Mouse (Mus musculus) CH12.LX (cell line): ENCODE data around the gene Grpel1.

Experiments used
- CHD2 ChIP-seq: IDR thresholded peaks from 2 replicates; pipeline ENCODE4 v1.6.1; 2011; ENCODE audit warnings: low read length, improper control_type of control experiment
- CTCF ChIP-seq, 2 experiments: IDR thresholded peaks in 1 of 2; conservative IDR thresholded peaks in 1 of 2; 2 replicates each; pipeline ENCODE4 v1.5.1; 2011 to 2012; ENCODE audit warnings: low read depth in 2 of 2, low read length in 2 of 2, improper control_type of control experiment in 1 of 2, inconsistent platforms in 1 of 2, mild to moderate bottlenecking in 1 of 2, moderate library complexity in 1 of 2
- E2F4 ChIP-seq: IDR thresholded peaks from 2 replicates; pipeline ENCODE4 v1.6.1; 2011; ENCODE audit warnings: low read depth, low read length, improper control_type of control experiment; ENCODE audit not compliant: insufficient replicate concordance
- HCFC1 ChIP-seq: IDR thresholded peaks from 2 replicates; pipeline ENCODE4 v1.6.1; 2012; ENCODE audit warnings: low read depth, mild to moderate bottlenecking, inconsistent platforms, low read length, improper control_type of control experiment
- MAFK ChIP-seq: IDR thresholded peaks from 2 replicates; pipeline ENCODE4 v1.6.1; 2011; ENCODE audit warnings: low read length, improper control_type of control experiment; ENCODE audit not compliant: insufficient replicate concordance
- MAX ChIP-seq: IDR thresholded peaks from 2 replicates; pipeline ENCODE4 v1.6.1; 2011; ENCODE audit warnings: low read length, improper control_type of control experiment
- MXI1 ChIP-seq: IDR thresholded peaks from 2 replicates; pipeline ENCODE4 v1.6.1; 2011; ENCODE audit warnings: mild to moderate bottlenecking, low read depth, low read length, improper control_type of control experiment
- POLR2A ChIP-seq: IDR thresholded peaks from 2 replicates; pipeline ENCODE4 v1.6.1; 2011; ENCODE audit warnings: low read depth, mild to moderate bottlenecking, improper control_type of control experiment, low read length
- UBTF ChIP-seq: IDR thresholded peaks from 2 replicates; pipeline ENCODE4 v1.6.1; 2012; ENCODE audit warnings: low read depth, mild to moderate bottlenecking, inconsistent platforms, low read length, improper control_type of control experiment, moderate library complexity
- ZC3H11A ChIP-seq: IDR thresholded peaks from 2 replicates; pipeline ENCODE4 v1.6.1; 2012; ENCODE audit warnings: low read depth, mild to moderate bottlenecking, inconsistent platforms, low read length, improper control_type of control experiment

DNA sequence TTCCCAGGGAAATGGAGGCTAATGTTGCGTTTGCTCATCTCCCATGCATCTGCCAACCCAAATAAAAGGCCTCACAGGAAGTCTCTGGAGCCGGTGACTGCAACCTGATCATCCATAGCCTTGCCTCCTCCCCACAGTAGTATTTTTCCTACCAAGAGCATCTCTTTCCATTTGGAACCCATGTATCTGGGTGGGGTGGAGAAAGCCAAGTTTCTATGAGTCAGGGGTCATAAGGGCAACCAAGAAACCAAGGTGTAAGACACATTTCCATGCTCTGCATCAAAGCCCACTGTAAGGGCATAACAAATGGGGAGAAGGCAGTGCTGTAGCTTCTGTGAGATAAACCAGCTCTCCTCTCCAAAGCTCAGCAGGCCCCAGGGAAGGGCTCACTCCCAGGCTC lies 3.6 kb upstream of the Grpel1 start:
- TF ChIP-seq MAX (no peak), UBTF (no peak), CTCF (conservative IDR thresholded peaks at IDR 0.05 in 1 of 2, IDR thresholded peaks at IDR 0.05 in 1 of 2; ENCODE audit: low read depth in 2 of 2, low read length in 2 of 2) (no peak), CHD2 (no peak), HCFC1 (no peak), E2F4 (no peak), POLR2A (no peak), MXI1 (no peak), ZC3H11A (no peak), MAFK (no peak)
